Mouse (Mus musculus) forebrain, embryonic 10.5 days (tissue): ENCODE data around the gene Tcf25. TPM values are rescaled to one million over a fixed set of nuclear protein-coding genes. Genes with fewer than 3 reads are reported as not detected.
A peak's percentile ranks its signal among the peaks of the same experiment; 100 is the strongest.
"Not testable (repeated sequence)": the region's sequence is repeated elsewhere in the genome, so short reads cannot be mapped to it uniquely, and the experiment has no call there.

Experiments
- DNase-seq: peaks from one replicate; pipeline ENCODE4 v3.0.0-alpha.2; 2017; ENCODE audit warnings: low spot score; ENCODE audit errors: extremely low spot score
- H3K27ac ChIP-seq: fragments of 300-500 bp; sonication (generic); 2 replicates; pipeline ENCODE4 v1.5.1; 2016; ENCODE audit warnings: mild to moderate bottlenecking
- H3K27me3 ChIP-seq: fragments of 300-500 bp; sonication (generic); 2 replicates; pipeline ENCODE4 v1.6.1; 2016; ENCODE audit warnings: mild to moderate bottlenecking; ENCODE audit not compliant: poor library complexity, severe bottlenecking
- H3K36me3 ChIP-seq: fragments of 300-500 bp; sonication (generic); replicated peaks from 2 replicates; pipeline ENCODE4 v1.6.1; 2016; ENCODE audit warnings: mild to moderate bottlenecking, moderate library complexity
- H3K4me1 ChIP-seq: fragments of 300-500 bp; sonication (generic); 2 replicates; pipeline ENCODE4 v1.6.1; 2016
- H3K4me3 ChIP-seq: fragments of 300-500 bp; sonication (generic); 2 replicates; pipeline ENCODE4 v1.5.1; 2016; ENCODE audit warnings: mild to moderate bottlenecking, moderate library complexity
- H3K9me3 ChIP-seq: fragments of 300-500 bp; sonication (generic); 2 replicates; pipeline ENCODE4 v1.6.1; 2016; ENCODE audit warnings: mild to moderate bottlenecking, moderate library complexity
- WGBS: fragments of 180-500 bp; shearing (Covaris S2); methylation state at CpG from one replicate; pipeline ENCODE4 v1.1.7; 2016; 5-methylcytosine and 5-hydroxymethylcytosine counted together
- polyA plus RNA-seq: library from polyadenylated mRNA; unstranded; fragments of >200 nt; fragmentation: Nextera tagmentation; extraction: Ambion mirVana; gene quantifications from 2 replicates; pipeline ENCODE4 v1.2.1, GENCODE M21; 2016

The Tcf25 gene
- polyA plus RNA-seq, 1 experiment from 2014 or later, result 151 TPM

DNA sequence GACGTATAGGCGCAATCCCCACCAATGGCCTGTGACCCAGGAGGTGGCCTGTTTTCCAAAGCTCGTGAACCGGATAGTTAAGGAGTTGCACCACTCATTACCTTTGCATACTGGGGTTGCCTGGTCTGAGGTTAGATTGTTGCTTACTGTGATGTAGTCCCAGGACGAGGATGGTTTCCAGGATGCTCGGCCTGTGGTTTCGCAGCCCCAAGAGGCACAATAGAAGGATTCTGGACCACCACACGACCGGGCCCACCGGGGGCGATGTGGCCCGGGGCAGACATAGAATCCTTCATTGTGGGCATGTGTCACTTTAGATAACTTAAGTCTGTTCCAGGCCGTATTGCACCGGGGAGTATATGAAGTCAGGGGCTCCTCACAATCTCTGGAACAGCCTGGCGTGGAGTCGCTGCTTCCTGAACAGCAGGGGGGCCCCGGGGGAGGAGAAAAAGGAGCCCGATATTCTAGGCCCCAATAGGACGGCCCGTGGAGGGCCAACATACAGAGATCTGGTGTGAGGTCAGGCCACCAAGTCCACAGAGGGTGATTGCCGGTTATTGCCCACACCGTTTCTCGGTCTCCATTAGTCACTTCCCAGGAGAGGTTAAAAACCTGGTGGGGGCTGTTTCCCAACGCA, 54.2 kb downstream of the Tcf25 start:
- no peak overlapping the region for H3K27ac ChIP-seq
- whole genome bisulfite sequencing, result 95% methylated on average over 24 of the region's 24 CpGs
- DNase-seq, result no peak
- no peak overlapping the region for H3K4me3 ChIP-seq
- H3K27me3 ChIP-seq, result no peaks in the 10 kb centered on the region
- peaks cover 62% of the 10 kb centered on the region for H3K9me3 ChIP-seq
- H3K4me1 ChIP-seq, result peaks cover under 1% of the 10 kb centered on the region; the same call in 1 of the 2 replicates
- H3K36me3 ChIP-seq, result no peaks in the 10 kb centered on the region

DNA sequence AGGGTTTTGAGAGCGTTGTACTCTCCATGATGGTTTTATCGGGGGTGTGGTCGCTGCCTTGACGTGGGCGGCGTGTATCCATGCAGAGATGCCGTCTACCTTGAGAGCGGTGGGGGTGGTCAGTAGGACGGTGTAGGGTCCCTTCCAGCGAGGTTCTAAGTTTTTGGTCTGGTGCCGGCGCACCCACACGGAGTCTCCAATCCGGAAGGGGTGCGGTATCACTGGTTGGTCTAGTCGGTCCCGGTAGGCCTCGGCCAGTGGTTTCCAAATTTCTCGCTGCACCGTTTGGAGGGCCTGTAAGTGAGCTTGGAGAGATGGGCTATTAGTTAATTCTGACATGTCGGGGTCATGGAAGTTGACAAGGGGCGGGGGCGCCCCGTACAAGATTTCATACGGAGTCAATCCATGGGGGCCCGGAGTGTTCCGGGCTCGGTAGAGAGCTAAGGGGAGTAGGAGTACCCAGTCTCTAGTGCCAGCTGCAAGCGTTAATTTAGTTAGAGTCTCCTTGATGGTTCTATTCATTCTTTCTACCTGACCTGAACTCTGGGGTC, 54.9 kb downstream of the Tcf25 start:
- Histone ChIP-seq H3K27ac (no peak overlapping the region), H3K9me3 (peaks cover 69% of the 10 kb centered on the region), H3K4me1 (no peaks in the 10 kb centered on the region), H3K27me3 (no peaks in the 10 kb centered on the region), H3K4me3 (no peak overlapping the region), H3K36me3 (no peaks in the 10 kb centered on the region)
- 98% methylated on average over 29 of the region's 29 CpGs for WGBS
- no peak for DNase-seq

DNA sequence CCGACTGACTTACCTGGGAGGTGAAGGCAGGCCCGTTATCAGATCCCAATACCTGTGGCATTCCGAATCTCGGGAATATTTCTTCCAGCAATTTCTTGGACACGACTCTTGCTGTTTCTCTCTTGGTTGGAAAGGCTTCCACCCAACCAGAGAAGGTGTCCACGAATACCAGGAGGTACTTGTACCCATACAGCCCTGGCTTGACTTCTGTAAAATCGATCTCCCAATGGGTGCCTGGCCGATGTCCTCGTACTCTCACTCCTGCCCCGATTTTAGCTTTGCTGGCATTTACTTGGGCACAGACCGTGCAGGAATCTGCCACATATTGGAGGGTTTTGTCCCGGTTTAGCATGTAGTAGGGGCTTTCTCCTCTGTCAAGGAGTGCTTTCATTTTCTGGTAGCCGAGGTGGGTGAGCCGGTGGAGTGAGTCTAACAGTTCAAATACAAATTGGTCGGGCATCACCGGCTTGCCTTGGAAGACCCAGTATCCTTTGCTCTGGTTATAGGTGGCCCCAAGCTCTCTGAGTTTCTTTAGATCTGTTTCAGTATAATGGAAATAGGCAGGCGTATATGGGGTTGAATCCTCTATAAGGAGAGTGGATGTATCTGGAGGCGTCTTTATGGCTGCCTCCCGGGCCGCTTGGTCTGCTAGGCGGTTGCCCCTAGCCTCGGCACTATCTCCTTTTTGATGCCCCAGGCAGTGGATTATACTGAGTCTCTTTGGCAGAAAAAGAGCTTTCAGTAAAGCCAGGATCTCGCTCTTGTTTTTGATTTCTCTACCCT, 55.6 kb downstream of the Tcf25 start:
- no peaks in the 10 kb centered on the region for H3K36me3 ChIP-seq
- no peaks in the 10 kb centered on the region for H3K27me3 ChIP-seq
- DNase-seq, result no peak
- peaks cover 73% of the 10 kb centered on the region for H3K9me3 ChIP-seq
- 94% methylated on average over 23 of the region's 23 CpGs for WGBS
- H3K4me1 ChIP-seq, result no peaks in the 10 kb centered on the region
- no peak overlapping the region for H3K27ac ChIP-seq
- H3K4me3 ChIP-seq, result no peak overlapping the region

DNA sequence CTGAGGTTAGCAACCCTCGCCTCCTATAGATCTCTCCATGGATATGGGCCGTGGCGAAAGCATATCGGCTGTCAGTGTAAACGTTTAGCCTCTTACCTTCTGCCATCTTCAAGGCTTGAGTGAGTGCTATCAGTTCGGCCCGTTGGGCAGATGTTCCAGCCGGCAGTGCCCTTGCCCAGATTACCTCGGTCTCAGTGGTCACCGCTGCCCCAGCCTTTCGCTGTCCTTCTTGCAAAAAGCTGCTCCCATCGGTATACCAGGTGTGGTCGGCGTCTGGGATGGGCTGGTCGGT, 56.1 kb downstream of the Tcf25 start:
- not testable (repeated sequence) for H3K4me3 ChIP-seq, H3K27ac ChIP-seq, H3K27me3 ChIP-seq, DNase-seq, H3K36me3 ChIP-seq, H3K4me1 ChIP-seq
- H3K9me3 ChIP-seq, result peaks cover 76% of the 10 kb centered on the region
- WGBS, result 98% methylated on average over 15 of the region's 15 CpGs

DNA sequence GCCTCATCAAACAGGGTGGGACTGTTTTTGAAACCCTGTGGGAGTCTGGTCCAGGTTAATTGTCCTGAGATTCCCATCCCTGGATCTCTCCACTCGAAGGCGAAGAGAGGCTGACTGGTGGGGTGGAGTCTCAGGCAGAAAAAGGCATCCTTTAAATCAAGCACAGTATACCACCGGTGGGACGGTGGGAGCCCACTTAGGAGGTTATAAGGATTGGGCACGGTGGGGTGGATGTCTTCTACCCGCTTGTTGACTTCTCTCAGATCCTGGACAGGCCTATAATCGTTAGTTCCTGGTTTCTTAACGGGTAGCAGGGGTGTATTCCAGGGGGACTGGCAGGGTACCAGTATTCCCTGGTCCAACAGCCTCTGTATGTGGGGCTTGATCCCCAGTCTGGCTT, 57.4 kb downstream of the Tcf25 start:
- H3K27ac ChIP-seq, DNase-seq, H3K4me3 ChIP-seq, H3K36me3 ChIP-seq, H3K4me1 ChIP-seq, H3K27me3 ChIP-seq: not testable (repeated sequence)
- peaks cover 87% of the 10 kb centered on the region for H3K9me3 ChIP-seq
- 90% methylated on average over 8 of the region's 8 CpGs for WGBS

DNA sequence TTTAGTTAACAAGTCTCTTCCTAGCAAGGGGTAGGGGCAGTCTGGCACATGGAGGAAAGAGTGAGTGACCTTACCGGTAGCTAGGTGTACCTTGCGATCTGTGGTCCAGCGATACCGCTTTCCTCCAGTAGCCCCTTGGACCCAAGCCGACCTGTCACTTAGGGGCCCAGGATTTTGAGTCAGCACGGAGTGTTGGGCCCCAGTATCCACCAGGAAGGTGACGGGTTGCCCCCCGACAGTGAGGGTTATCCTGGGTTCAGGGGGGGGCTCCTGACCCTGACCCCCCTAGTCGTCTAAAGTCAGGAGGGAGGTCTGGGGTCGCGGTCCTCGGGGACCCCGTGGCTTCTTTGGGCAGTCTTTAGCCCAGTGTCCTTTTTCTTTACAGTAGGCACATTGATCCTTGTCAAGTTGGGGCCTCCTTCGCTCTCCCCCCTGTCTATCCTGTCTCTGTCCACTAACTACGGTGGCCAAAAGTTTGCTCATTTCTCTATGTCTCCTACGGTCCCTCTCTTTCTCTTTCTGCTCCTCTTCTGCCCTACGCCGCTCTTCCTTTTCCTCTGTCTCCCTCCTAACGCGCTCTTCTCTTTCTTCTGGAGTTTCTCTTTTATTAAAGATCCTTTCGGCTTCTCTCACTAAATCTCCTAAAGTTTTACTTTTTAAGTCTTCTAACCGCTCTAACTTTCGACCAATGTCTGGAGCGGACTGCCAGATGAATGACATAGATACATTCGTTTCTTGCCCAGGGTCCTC, 58.2 kb downstream of the Tcf25 start:
- Histone ChIP-seq H3K4me1 (no peaks in the 10 kb centered on the region), H3K36me3 (no peaks in the 10 kb centered on the region), H3K27me3 (no peaks in the 10 kb centered on the region), H3K4me3 (no peak overlapping the region), H3K9me3 (peaks cover 82% of the 10 kb centered on the region), H3K27ac (no peak overlapping the region)
- WGBS, result 95% methylated on average over 25 of the region's 25 CpGs
- no peak for DNase-seq

DNA sequence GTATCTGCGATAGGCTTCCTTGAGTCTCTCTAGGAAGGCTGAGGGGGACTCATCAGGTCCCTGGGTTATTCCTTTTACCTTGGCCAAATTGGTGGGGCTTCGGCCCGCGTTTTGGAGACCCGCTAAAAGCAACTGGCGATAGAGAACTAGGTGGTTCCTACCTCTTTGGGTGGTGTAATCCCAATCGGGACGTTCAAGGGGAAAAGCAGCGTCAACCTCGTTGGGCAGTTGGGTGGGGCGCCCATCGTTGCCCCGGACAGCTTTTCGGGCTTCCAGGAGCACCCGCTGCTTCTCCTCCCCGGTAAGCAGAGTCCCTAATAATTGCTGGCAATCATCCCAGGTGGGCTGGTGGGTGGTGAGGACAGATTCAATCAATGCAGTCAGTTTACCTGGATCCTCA, 58.8 kb downstream of the Tcf25 start:
- 95% methylated on average over 16 of the region's 16 CpGs for WGBS
- H3K36me3 ChIP-seq, result no peaks in the 10 kb centered on the region
- no peaks in the 10 kb centered on the region for H3K27me3 ChIP-seq
- no peak overlapping the region for H3K4me3 ChIP-seq
- no peaks in the 10 kb centered on the region for H3K4me1 ChIP-seq
- no peak overlapping the region for H3K27ac ChIP-seq
- DNase-seq, result no peak
- H3K9me3 ChIP-seq, result peaks cover 76% of the 10 kb centered on the region

DNA sequence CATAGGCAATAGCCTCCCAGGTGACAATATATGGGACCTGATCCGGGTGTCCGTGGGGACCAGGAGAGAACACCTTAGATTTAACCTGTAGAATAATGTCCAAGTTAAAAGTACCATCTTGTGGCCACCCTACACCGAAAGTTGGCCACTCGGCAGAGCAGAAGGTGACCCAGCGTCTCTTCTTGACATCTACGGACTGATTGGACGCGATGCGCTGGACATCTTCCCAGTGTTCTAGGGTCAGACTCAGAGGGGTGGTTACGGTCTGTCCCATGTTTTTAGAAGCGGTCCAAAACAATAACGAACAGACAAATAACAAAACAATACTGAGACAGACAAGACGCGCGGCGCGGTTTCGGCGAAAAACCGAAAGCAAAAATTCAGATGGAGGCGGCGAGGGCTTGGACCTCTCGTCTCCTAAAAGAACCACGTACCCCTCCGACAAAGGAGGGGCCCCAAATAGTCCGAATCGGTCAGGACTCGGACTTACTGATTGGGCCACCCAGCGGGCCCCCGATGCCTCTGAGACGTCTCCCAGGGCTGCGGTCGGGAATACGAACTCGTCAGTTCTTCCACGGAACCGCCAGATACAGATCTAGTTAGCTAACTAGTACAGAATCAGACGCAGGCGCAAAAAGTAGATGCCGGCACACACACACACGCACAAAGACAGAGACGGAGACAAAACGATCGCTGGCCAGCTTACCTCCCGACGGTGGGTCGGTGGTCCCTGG, 59.9 kb downstream of the Tcf25 start:
- H3K4me3 ChIP-seq, H3K36me3 ChIP-seq, H3K27me3 ChIP-seq, H3K4me1 ChIP-seq, DNase-seq, H3K27ac ChIP-seq: not testable (repeated sequence)
- 97% methylated on average over 47 of the region's 47 CpGs for WGBS
- peaks cover 66% of the 10 kb centered on the region for H3K9me3 ChIP-seq

DNA sequence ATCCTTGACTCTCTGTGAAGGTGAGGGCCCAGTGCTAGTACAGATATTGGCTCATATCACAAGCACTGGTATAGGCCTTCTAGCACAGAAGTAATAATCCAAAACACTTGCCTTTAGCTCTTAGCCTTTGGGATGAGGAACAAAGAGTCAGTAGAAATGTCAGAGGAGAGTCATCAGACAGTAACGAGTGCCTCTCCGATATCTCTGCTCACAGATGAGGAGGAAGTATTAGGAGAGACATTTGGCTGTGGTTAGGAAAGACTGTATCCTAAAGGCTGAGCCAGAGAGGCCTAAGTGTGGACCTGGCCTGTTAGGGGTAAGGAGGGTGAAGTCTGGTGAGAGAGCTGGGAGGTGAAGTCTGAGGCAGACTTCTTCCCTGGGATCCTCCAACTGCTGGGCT, 68.2 kb downstream of the Tcf25 start:
- no peaks in the 10 kb centered on the region for H3K27me3 ChIP-seq
- WGBS, result 94% methylated on average over 2 of the region's 2 CpGs
- H3K9me3 ChIP-seq, result no peaks in the 10 kb centered on the region
- H3K27ac ChIP-seq, result no peak overlapping the region
- H3K4me3 ChIP-seq, result no peak overlapping the region
- peaks cover 17% of the 10 kb centered on the region for H3K4me1 ChIP-seq
- H3K36me3 ChIP-seq, result peaks cover 18% of the 10 kb centered on the region
- no peak for DNase-seq

DNA sequence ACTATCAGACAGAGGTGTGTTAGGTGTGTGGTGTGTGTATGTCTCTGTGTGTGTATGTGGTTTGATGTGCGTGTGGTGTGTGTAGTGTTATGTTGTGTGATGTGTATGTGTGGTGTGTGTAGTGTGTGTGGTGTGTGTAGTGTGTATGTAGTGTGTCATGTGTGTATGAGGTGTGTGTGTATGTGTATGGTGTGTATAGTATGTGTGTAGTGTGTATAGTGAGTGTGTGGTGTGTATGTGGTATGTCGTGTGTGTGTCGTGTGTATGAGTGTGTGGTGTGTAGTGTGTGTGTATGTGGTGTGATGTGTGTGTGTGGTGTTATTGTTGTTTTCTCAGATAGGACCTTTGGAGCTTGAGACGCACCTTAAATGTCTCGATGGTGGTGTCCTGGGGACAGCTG, 68.8 kb downstream of the Tcf25 start:
- Histone ChIP-seq H3K36me3 (peaks cover 22% of the 10 kb centered on the region), H3K9me3 (no peaks in the 10 kb centered on the region), H3K27ac (peak overlapping the region; percentile 97; the same call in 1 of the 2 replicates), H3K4me1 (peaks cover 17% of the 10 kb centered on the region), H3K4me3 (peak overlapping the region; percentile 79), H3K27me3 (no peaks in the 10 kb centered on the region)
- no peak for DNase-seq
- WGBS, result 78% methylated on average over 5 of the region's 5 CpGs

DNA sequence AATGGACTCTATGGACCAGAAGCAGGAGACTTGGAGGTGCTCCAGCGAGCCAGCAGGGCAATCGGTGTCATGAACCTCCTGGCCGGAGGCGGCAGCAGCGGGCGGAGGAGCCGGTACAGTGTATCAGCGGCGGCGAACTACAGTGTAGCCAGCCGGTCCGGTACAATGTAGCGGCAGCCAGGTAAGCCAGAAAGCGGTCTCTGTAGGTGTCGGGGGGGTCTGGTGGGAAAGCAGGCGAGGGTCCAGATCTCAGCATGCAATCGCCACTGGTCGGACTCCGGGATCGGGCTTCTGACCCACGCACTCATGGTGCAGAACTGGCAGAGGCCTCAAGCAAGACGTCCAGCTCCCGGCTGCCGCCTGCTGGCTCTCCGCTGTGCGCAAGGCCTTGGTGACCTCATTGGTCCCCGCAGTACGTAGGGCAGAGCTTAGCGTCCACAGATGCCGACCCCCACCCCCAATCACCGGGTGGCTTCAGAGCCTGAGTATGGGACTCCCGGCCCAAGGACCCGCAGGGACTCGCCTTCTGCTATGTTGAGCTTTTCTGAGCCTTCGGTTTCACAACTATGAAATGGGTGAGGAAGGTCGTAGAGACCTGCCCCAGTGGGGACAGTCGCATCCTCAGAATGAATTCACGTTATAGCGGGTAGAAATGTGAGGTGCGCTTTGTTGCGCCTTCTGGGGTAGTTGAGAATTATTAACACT, 69.5 kb downstream of the Tcf25 start:
- H3K27me3 ChIP-seq, result no peaks in the 10 kb centered on the region
- peaks cover 26% of the 10 kb centered on the region for H3K36me3 ChIP-seq
- peaks cover 17% of the 10 kb centered on the region for H3K4me1 ChIP-seq
- H3K4me3 ChIP-seq, result peak overlapping the region; percentile 79
- H3K27ac ChIP-seq, result peak overlapping the region; percentile 97
- H3K9me3 ChIP-seq, result no peaks in the 10 kb centered on the region
- DNase-seq, result peak; percentile 93
- 2% methylated on average over 41 of the region's 41 CpGs for WGBS

DNA sequence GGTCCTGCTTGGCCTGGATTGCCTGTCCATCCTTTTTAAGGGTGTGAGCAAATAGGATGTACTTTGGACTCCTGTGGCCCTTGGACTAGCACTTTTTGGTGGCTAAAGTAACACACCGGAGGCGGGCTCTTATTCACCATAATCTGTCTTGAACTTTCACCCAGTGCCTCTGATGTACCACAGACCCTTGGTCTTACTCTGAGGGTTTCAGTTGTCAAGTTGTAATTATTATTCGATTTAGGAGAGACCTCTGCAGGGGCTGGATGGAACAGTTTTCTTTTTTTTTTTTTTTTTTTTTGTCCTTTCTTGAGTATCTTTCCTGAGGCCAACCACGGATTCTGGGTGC, 70.0 kb downstream of the Tcf25 start:
- H3K4me1 ChIP-seq, result peaks cover 17% of the 10 kb centered on the region
- peak overlapping the region; percentile 79 for H3K4me3 ChIP-seq
- H3K36me3 ChIP-seq, result peaks cover 30% of the 10 kb centered on the region
- no peak for DNase-seq
- H3K9me3 ChIP-seq, result no peaks in the 10 kb centered on the region
- H3K27me3 ChIP-seq, result no peaks in the 10 kb centered on the region
- WGBS, result 36% methylated on average over 4 of the region's 4 CpGs
- peak overlapping the region; percentile 97 for H3K27ac ChIP-seq
